Mouse (Mus musculus) liver, embryonic 12.5 days (tissue): ENCODE data around the gene Relb. TPM values are rescaled to one million over a fixed set of nuclear protein-coding genes. Genes with fewer than 3 reads are reported as not detected.

Experiments
- ATAC-seq: fragments of 200-750 bp; cut with Nextera tagmentation; 2 replicates; pipeline ENCODE4 v1.8.0; 2017; ENCODE audit warnings: moderate number of reproducible peaks, mild to moderate bottlenecking, moderate library complexity
- H3K27ac ChIP-seq: fragments of 300-500 bp; sonication (generic); 2 replicates; pipeline ENCODE4 v1.5.1; 2016; ENCODE audit warnings: mild to moderate bottlenecking
- H3K27me3 ChIP-seq: fragments of 300-500 bp; sonication (generic); replicated peaks from 2 replicates; pipeline ENCODE4 v1.6.1; 2016; ENCODE audit warnings: mild to moderate bottlenecking, moderate library complexity
- H3K36me3 ChIP-seq: fragments of 300-500 bp; sonication (generic); 2 replicates; pipeline ENCODE4 v1.6.1; 2016; ENCODE audit warnings: mild to moderate bottlenecking, moderate library complexity
- H3K4me1 ChIP-seq: fragments of 300-500 bp; sonication (generic); 2 replicates; pipeline ENCODE4 v1.6.1; 2016
- H3K4me2 ChIP-seq: fragments of 300-500 bp; sonication (generic); 2 replicates; pipeline ENCODE4 v1.6.1; 2016; ENCODE audit warnings: mild to moderate bottlenecking, moderate library complexity
- H3K4me3 ChIP-seq: fragments of 300-500 bp; sonication (generic); 2 replicates; pipeline ENCODE4 v1.5.1; 2016; ENCODE audit warnings: mild to moderate bottlenecking, moderate library complexity
- H3K9ac ChIP-seq: fragments of 300-500 bp; sonication (generic); 2 replicates; pipeline ENCODE4 v1.6.1; 2016; ENCODE audit warnings: mild to moderate bottlenecking, moderate library complexity
- H3K9me3 ChIP-seq: fragments of 300-500 bp; sonication (generic); replicated peaks from 2 replicates; pipeline ENCODE4 v1.6.1; 2016; ENCODE audit warnings: mild to moderate bottlenecking, moderate library complexity
- WGBS: fragments of 180-500 bp; shearing (Covaris S2); methylation state at CpG from one replicate; pipeline ENCODE4 v1.1.7; 2016; ENCODE audit not compliant: insufficient replicate concordance; 5-methylcytosine and 5-hydroxymethylcytosine counted together
- polyA plus RNA-seq: library from polyadenylated mRNA; unstranded; fragments of >200 nt; fragmentation: Nextera tagmentation; extraction: Ambion mirVana; gene quantifications from 2 replicates; pipeline ENCODE4 v1.2.1, GENCODE M21; 2016

Gene Relb
- polyA plus RNA-seq, 1 experiment from 2014 or later = 1.9 TPM

DNA sequence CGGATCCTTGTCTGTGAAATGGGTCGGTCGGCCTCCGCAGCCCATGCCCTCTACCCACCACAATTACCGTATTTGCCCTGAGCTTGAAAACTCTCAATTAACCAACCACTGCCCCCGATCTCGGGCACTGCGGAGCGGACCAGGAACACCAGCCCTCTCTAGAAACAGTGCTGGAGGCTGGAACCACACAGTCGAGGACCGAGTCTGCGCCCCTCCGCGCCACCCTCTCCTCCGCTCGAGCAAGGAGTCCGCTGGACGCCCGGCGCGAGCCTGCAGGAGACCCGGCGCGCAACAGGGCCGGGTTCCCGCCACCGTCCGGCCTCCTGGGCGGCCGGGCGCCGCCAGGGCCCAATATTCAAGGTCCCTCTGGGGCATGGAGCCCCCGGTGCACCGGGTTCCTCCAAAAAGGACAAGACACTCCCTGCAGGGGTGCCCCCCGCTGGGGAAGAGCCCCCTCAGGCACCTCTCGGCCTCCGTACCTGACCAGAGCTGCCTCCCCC is 35.3 kb upstream of the Relb start:
- Histone ChIP-seq H3K4me3 (peak overlapping the region; percentile 99), H3K9me3 (no peaks in the 10 kb centered on the region), H3K36me3 (peaks cover 36% of the 10 kb centered on the region), H3K4me1 (peaks cover 46% of the 10 kb centered on the region), H3K27me3 (no peaks in the 10 kb centered on the region; the same call in 1 of the 2 replicates), H3K4me2 (peak overlapping the region; percentile 85), H3K27ac (peak overlapping the region; percentile 95), H3K9ac (peak overlapping the region; percentile 97)
- WGBS = under 1% methylated on average over 35 of the region's 37 CpGs
- peak; percentile 59 for ATAC-seq

DNA sequence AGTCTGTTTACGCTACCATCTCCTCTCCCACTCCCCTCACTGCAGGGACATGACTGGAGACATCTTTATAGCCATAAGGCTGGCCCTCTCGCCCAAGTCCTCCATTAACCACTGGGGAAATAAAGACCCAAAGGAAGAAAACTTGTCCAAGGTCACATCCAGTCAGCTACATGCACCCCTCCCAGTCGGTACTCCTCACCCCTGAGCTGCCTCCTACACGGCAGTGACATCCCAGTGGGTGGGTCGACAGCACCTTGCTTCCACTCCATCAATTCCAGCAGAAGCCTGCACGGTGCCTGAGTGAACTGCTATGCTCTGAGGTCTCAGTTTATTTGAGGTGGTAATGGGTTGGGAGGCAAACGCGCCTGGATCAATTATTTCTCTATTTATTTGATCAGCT is 34.7 kb upstream of the Relb start:
- H3K36me3 ChIP-seq = peaks cover 42% of the 10 kb centered on the region
- H3K9ac ChIP-seq = peak overlapping the region; percentile 97
- WGBS = 10% methylated on average over 8 of the region's 8 CpGs
- no peaks in the 10 kb centered on the region for H3K9me3 ChIP-seq
- H3K4me1 ChIP-seq = peaks cover 41% of the 10 kb centered on the region
- H3K4me3 ChIP-seq = peak overlapping the region; percentile 99
- H3K4me2 ChIP-seq = peak overlapping the region; percentile 85
- peak overlapping the region; percentile 95 for H3K27ac ChIP-seq
- no peak for ATAC-seq
- H3K27me3 ChIP-seq = no peaks in the 10 kb centered on the region; the same call in 1 of the 2 replicates

GRCm38 (mm10) chr7:19652614-19653013 is 23.4 kb upstream of the Relb start:
- H3K9ac ChIP-seq = no peak overlapping the region
- no peak overlapping the region for H3K4me2 ChIP-seq
- H3K36me3 ChIP-seq = peaks cover 93% of the 10 kb centered on the region
- no peaks in the 10 kb centered on the region for H3K27me3 ChIP-seq
- peaks cover 22% of the 10 kb centered on the region for H3K4me1 ChIP-seq
- ATAC-seq = no peak
- no peak overlapping the region for H3K4me3 ChIP-seq
- H3K27ac ChIP-seq = no peak overlapping the region
- H3K9me3 ChIP-seq = no peaks in the 10 kb centered on the region
- WGBS = 85% methylated on average over 2 of the region's 2 CpGs

- H3K36me3 ChIP-seq = peaks cover 91% of the 10 kb centered on the region
- peak overlapping the region; percentile 61 for H3K27ac ChIP-seq
- H3K9me3 ChIP-seq = no peaks in the 10 kb centered on the region
- H3K27me3 ChIP-seq = no peaks in the 10 kb centered on the region
- 47% methylated on average over 6 of the region's 6 CpGs for WGBS
- H3K4me1 ChIP-seq = peaks cover 22% of the 10 kb centered on the region
- H3K4me2 ChIP-seq = peak overlapping the region; percentile 38
- ATAC-seq = peak; percentile 63; the same call in 1 of the 2 replicates
- H3K9ac ChIP-seq = peak overlapping the region; percentile 36; the same call in 1 of the 2 replicates
- H3K4me3 ChIP-seq = no peak overlapping the region
Observed at GRCm38 (mm10) chr7:19651063-19651786, 22.0 kb upstream of the Relb start.

GRCm38 (mm10) chr7:19641223-19641622 is 12.0 kb upstream of the Relb start:
- ATAC-seq = no peak
- H3K4me2 ChIP-seq = no peak overlapping the region
- no peaks in the 10 kb centered on the region for H3K4me1 ChIP-seq
- WGBS = 91% methylated on average over 4 of the region's 4 CpGs
- H3K4me3 ChIP-seq = no peak overlapping the region
- H3K9me3 ChIP-seq = no peaks in the 10 kb centered on the region
- H3K9ac ChIP-seq = no peak overlapping the region
- H3K27ac ChIP-seq = no peak overlapping the region
- H3K36me3 ChIP-seq = peaks cover 100% of the 10 kb centered on the region
- no peaks in the 10 kb centered on the region for H3K27me3 ChIP-seq

GRCm38 (mm10) chr7:19635074-19635827 is 6.0 kb upstream of the Relb start:
- 79% methylated on average over 11 of the region's 11 CpGs for WGBS
- Histone ChIP-seq H3K27me3 (no peaks in the 10 kb centered on the region), H3K27ac (no peak overlapping the region), H3K4me1 (peaks cover 36% of the 10 kb centered on the region), H3K4me2 (no peak overlapping the region), H3K9me3 (no peaks in the 10 kb centered on the region), H3K9ac (no peak overlapping the region), H3K4me3 (no peak overlapping the region), H3K36me3 (peaks cover 84% of the 10 kb centered on the region)
- no peak for ATAC-seq

DNA sequence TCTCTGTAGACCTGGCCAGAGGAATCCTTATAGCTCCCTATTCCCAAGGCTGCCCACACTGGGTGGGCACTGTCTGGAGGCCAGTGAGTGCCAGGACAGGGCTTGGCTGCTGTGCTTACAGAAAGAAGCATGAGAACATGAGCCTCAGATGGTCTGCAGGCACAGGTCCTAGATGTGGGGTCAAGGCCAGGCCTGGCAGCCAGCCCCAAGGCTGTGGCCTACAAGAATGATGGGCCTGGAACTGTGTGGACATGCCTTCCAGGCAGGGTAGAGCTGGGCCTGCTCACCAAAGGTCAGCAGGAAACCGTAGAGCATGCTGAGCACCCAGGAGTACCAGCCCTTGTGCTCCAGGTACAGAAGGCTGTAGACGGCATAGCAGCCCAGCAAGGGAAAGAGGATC is 5.4 kb upstream of the Relb start:
- Histone ChIP-seq H3K27ac (peak overlapping the region; percentile 16; the same call in 1 of the 2 replicates), H3K27me3 (no peaks in the 10 kb centered on the region), H3K9ac (no peak overlapping the region), H3K4me3 (no peak overlapping the region), H3K4me1 (peaks cover 40% of the 10 kb centered on the region), H3K9me3 (no peaks in the 10 kb centered on the region), H3K36me3 (peaks cover 77% of the 10 kb centered on the region), H3K4me2 (no peak overlapping the region)
- no peak for ATAC-seq
- WGBS = 83% methylated on average over 2 of the region's 2 CpGs

GRCm38 (mm10) chr7:19633855-19634254 is 4.6 kb upstream of the Relb start:
- Histone ChIP-seq H3K4me2 (peak overlapping the region; percentile 56), H3K9me3 (no peaks in the 10 kb centered on the region), H3K27me3 (no peaks in the 10 kb centered on the region), H3K27ac (peak overlapping the region; percentile 84), H3K9ac (no peak overlapping the region), H3K4me3 (no peak overlapping the region), H3K4me1 (peaks cover 48% of the 10 kb centered on the region), H3K36me3 (peaks cover 70% of the 10 kb centered on the region)
- 81% methylated on average over 15 of the region's 15 CpGs for WGBS
- no peak for ATAC-seq

DNA sequence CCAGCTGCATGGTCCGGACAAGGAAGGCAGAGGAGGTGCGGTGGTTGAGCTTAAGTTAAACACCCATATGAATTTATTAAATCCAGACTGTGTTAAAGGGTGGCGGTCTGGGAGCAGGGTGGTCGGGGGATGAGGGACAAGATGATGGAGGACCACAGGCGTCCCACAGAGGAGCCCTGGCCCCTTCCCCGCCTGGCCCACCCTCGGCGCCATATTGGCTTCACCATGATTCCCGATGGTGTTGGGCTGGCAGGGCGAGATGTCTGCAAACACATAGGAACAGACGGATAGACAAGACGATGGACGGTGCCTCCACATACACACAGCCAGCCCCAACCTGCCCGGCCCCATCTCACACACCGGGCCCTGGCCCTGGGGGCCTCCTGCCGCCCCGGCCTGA is 4.0 kb upstream of the Relb start:
- Histone ChIP-seq H3K9me3 (no peaks in the 10 kb centered on the region), H3K4me2 (peak overlapping the region; percentile 56), H3K9ac (peak overlapping the region; percentile 28; the same call in 1 of the 2 replicates), H3K4me3 (no peak overlapping the region), H3K27me3 (no peaks in the 10 kb centered on the region), H3K4me1 (peaks cover 54% of the 10 kb centered on the region), H3K27ac (peak overlapping the region; percentile 84), H3K36me3 (peaks cover 63% of the 10 kb centered on the region)
- 77% methylated on average over 17 of the region's 17 CpGs for WGBS
- ATAC-seq = no peak

DNA sequence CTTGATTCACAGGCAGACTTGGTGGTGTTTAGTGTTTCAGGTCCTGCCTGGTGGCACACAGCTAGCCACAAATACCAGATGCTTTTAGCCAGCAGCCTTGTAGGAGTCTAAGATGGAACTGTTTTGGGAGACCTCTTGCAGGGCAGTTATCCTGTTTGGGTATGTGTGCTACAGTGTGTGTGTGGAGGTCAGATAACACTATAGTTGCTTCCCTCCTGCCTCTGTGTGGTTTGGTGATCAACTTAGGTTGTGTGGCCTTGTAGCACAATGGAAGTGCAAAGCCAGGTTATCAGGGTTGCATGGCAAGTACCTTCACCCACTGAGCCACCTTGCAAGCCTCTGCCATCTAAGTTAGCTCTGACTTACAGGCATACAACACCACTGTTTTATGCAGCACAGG is 3.5 kb upstream of the Relb start:
- Histone ChIP-seq H3K4me2 (peak overlapping the region; percentile 56), H3K9ac (peak overlapping the region; percentile 40; the same call in 1 of the 2 replicates), H3K9me3 (no peaks in the 10 kb centered on the region), H3K4me3 (0 out of 2 replicates have a peak overlapping the region, but pooled peaks have one; percentile 18), H3K27ac (peak overlapping the region; percentile 84), H3K36me3 (peaks cover 59% of the 10 kb centered on the region), H3K4me1 (peaks cover 59% of the 10 kb centered on the region), H3K27me3 (no peaks in the 10 kb centered on the region)
- peak; percentile 76 for ATAC-seq

DNA sequence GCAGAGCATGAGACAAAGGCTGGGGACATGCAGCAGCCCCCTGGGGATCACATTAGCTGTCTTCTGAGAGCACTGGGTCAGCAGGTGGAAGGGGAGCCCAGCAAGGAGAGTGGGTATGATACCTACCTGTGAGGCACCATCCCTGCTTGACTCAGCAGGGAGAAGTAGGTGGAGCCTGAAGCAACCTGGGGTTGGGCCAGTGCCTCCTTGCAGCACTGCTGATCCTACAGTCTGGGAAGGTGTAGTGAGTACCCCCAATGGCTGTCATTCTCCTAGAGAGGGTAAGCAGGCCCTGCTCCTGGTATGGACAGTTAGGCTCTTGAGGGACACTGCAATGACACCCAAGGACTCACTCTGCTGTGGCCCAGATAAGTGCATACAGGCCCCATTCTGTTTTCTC is 3.0 kb upstream of the Relb start:
- ATAC-seq = peak; percentile 45
- Histone ChIP-seq H3K9me3 (no peaks in the 10 kb centered on the region), H3K4me3 (0 out of 2 replicates have a peak overlapping the region, but pooled peaks have one; percentile 18), H3K27me3 (no peaks in the 10 kb centered on the region), H3K9ac (peak overlapping the region; percentile 40; the same call in 1 of the 2 replicates), H3K4me1 (peaks cover 62% of the 10 kb centered on the region), H3K4me2 (peak overlapping the region; percentile 56), H3K36me3 (peaks cover 54% of the 10 kb centered on the region), H3K27ac (peak overlapping the region; percentile 84)
